Mouse (Mus musculus): ENCODE measurements at regions not wholly inside any gene's neighbourhood (a gene's known extent, or its start where the extent isn't known, plus 50 kb on each side); places are given as distances from the start of the nearest gene placed in this dataset.
"Not testable (repeated sequence)": the region's sequence is repeated elsewhere in the genome, so short reads cannot be mapped to it uniquely, and the experiment has no call there.

DNA sequence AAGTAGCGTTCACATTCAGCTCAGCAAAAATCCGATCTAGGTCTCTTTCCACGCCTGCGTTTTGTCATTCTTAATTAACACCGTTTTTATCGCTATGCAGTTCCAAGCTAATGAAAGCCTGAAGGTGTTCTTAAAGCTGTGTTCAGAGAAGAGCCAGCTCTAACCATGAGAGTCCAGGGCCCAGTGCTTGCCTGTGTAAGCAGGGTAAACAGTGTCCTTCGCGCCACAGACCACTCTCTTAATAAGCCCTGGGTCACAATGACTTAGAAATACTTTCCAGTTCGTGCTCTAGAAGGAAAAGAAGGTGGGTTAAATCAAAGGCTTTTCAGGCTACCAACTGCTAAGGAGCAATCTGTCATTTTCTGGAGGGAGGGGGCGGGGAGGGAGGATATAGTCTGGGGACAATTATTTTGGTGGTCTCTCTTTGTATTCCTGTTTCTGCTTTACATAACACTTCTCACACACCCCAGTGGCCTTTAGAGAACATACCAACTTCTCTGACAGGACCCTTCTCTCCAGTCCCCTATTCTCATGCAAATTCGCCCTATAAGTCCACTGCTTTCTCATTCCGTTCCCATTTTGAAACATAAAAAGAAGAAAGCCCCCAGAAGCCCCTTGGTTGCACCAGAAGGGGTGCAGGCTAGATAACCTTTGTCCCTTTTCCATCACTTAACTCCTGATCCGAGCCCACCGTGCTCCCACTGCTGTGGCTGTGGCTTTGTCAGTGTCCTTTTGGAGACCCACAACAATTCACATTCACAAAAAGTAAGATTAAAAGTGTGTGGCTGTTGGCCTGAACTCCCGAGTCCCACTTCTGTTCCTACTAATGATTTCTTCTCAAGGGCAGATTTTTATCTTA is 63.6 kb downstream of the H2al2a start:
- peaks cover 4% of the 10 kb centered on the region; the same call in 1 of the 2 replicates for H3K27me3 ChIP-seq
- H3K4me2 ChIP-seq, result peak overlapping the region; percentile 52
- H3K9me3 ChIP-seq, result peaks cover 2% of the 10 kb centered on the region; the same call in 1 of the 2 replicates
- peak overlapping the region; percentile 33; the same call in 1 of the 2 replicates for H3K9ac ChIP-seq
- no peaks in the 10 kb centered on the region for H3K36me3 ChIP-seq (replicated peaks)
- 8% methylated on average over 15 of the region's 15 CpGs for WGBS
- H3K4me1 ChIP-seq, result peaks cover 24% of the 10 kb centered on the region
- H3K27ac ChIP-seq, result peak overlapping the region; percentile 78
- peak overlapping the region; percentile 26 for H3K4me3 ChIP-seq (replicated peaks)
- ATAC-seq (ENCODE audit: low FRiP score), result peak; percentile 85

DNA sequence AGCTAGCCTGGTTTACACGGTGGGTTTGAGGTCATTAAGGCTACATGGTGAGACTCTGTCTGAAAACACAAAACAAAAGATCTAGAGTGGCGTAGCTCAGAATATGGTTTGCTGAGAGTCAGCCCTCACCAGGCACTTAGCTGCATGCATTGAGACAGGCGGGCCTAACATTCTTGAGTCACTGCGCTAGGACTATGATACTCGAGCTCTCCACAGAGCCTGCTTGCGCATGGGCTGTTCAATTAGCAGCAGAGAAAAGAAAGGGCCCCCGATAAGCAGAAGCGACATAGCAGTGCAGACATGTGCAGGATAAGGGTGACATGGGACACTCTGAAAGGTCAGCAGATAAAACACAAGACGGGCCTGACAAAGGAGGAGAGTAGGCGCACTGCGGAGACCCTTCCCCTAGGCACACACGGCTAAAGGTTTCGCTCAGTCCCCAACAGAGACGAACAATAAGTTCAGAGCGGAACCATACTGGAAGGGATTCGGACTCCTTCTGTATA is 64.3 kb downstream of the H2al2a start:
- peaks cover 2% of the 10 kb centered on the region; the same call in 1 of the 2 replicates for H3K9me3 ChIP-seq
- peak overlapping the region; percentile 26 for H3K4me3 ChIP-seq (replicated peaks)
- H3K27me3 ChIP-seq, result peaks cover 4% of the 10 kb centered on the region; the same call in 1 of the 2 replicates
- H3K27ac ChIP-seq, result peak overlapping the region; percentile 78
- H3K9ac ChIP-seq, result peak overlapping the region; percentile 33; the same call in 1 of the 2 replicates
- peak overlapping the region; percentile 52 for H3K4me2 ChIP-seq
- H3K4me1 ChIP-seq, result peaks cover 24% of the 10 kb centered on the region
- ATAC-seq (ENCODE audit: low FRiP score), result peak; percentile 76
- no peaks in the 10 kb centered on the region for H3K36me3 ChIP-seq (replicated peaks)
- 5% methylated on average over 16 of the region's 16 CpGs for WGBS

DNA sequence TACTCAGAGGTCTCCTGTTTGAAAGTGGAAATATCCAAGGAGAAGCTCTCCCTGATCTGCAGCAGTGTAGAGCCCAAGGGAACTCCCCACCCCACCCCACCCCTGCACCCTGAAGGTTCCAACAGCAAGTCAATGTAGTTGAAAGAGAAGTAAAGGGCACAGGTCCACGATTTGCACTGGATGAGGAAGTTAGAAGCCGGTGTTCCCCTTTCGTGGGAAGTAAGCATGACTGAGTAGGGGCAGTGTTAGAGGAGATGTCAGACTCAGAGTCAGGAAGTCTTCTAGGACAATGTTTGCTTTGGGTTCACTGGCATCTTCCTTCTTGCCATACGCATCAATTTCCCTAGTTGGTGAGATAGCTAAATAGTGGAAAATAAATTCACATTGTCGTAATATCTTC is 64.9 kb downstream of the H2al2a start:
- 94% methylated on average over 5 of the region's 5 CpGs for WGBS
- peak overlapping the region; percentile 78 for H3K27ac ChIP-seq
- no peaks in the 10 kb centered on the region for H3K36me3 ChIP-seq (replicated peaks)
- no peak overlapping the region for H3K4me3 ChIP-seq (replicated peaks)
- peaks cover 4% of the 10 kb centered on the region; the same call in 1 of the 2 replicates for H3K27me3 ChIP-seq
- no peak overlapping the region for H3K4me2 ChIP-seq
- H3K4me1 ChIP-seq, result peaks cover 24% of the 10 kb centered on the region
- ATAC-seq (ENCODE audit: low FRiP score), result no peak
- H3K9ac ChIP-seq, result no peak overlapping the region
- H3K9me3 ChIP-seq, result peaks cover 2% of the 10 kb centered on the region; the same call in 1 of the 2 replicates

DNA sequence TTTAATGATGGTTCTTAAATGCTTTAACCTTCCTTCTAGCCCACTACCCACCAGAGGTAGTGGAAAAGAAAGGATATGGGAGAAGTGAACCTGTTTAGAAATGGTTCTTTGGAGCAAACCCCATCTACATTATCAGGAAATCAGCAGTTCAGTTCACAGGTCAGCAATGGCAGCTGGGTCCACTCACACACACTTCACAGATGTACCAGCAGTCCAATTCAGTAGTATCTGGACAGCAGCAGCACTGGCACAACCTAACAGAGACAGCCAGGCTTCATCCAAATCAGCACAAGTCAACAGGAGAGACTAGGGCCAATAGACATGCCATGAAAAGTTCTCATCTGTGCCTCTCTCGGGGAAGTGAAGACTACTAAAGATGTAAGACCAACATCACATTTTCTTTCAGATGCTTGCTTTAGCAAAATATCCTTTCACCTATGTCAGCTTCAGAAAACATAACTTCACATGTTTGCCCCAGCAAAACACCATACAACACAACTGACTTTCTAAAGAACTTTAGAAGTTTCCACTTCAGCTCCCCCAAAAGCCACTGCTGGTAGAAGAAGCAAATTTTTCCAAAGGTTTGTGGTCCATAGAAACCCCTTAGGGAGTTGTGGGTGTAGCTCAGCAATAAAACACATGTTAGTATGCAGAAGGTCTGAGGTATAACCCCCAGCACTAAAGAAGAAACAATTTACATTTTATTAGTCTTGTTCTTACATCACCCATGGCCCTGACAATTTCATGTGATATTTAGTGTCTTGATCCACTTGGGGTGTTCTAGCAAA is 77.7 kb downstream of the H2al2a start:
- ATAC-seq (ENCODE audit: low FRiP score), result no peak
- 88% methylated on average over 1 of the region's 1 CpGs for WGBS
- H3K9me3 ChIP-seq, result no peaks in the 10 kb centered on the region

DNA sequence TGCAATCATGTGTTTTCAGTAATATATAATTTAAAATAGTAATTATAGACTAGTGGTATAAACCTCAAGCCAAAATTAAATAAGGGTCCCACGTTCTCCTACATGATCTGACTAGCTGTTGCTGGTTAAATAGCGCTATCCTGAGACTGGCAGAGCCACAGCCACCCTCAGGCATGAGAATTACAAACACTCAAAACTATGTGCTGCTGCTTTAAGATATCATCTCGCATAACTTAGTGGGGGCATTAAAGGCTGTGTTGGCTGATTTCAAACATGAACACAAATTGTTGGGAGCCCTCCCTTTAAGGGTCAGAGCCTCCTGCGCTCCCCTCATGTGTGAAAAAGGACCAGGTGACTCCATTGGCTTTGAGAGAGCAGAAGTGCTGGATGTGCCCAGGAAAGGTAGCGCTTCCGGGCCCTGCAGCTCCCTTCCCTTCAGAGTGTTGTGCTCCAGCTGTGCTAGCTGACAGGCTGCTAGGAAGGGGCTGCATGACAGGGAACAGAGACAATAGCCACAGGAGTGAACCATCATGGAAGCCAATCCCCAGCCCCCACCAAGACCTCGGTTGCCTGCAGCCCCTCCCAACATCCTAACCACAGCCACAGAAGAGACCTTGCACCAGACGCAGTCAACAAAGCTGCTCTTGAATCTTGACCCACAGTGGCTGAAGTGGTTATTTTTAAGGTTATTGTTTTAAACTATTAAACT is 79.4 kb downstream of the H2al2a start:
- H3K4me2 ChIP-seq, result no peak overlapping the region
- H3K27me3 ChIP-seq, result no peaks in the 10 kb centered on the region
- no peaks in the 10 kb centered on the region for H3K36me3 ChIP-seq (replicated peaks)
- no peak overlapping the region for H3K4me3 ChIP-seq (replicated peaks)
- WGBS, result 28% methylated on average over 8 of the region's 8 CpGs
- no peaks in the 10 kb centered on the region for H3K9me3 ChIP-seq
- no peak overlapping the region for H3K27ac ChIP-seq
- ATAC-seq (ENCODE audit: low FRiP score), result no peak
- H3K9ac ChIP-seq, result 0 out of 2 replicates have a peak overlapping the region, but pooled peaks have one; percentile 5
- H3K4me1 ChIP-seq, result peaks cover 5% of the 10 kb centered on the region; the same call in 1 of the 2 replicates

More for the DNA sequence above, 77.7 kb downstream of the H2al2a start:
- Histone ChIP-seq H3K27ac (no peak overlapping the region), H3K4me2 (no peak overlapping the region), H3K36me3 (replicated peaks) (no peaks in the 10 kb centered on the region), H3K9ac (no peak overlapping the region), H3K4me3 (replicated peaks) (no peak overlapping the region), H3K27me3 (no peaks in the 10 kb centered on the region), H3K4me1 (peaks cover 5% of the 10 kb centered on the region; the same call in 1 of the 2 replicates)

DNA sequence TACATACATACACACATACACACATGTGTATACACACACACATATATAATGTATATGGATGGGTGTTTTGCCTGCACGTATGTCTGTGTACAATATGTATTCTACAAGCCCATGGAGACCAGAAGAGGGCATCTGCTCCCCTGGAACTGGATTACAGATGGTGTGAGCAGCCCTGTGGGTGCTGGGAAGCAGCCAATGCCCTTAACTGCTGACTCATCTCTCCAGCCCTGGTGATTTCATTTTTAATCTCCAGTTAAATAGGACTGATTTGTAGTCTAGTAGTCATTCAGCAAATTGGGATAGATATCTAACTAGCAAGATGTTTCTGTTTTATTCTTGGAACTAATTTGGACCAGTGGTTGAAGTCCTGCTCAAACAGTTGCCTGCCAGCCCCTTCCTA is 94.1 kb downstream of the H2al2a start:
- H3K9ac ChIP-seq, result no peak overlapping the region
- 81% methylated on average over 1 of the region's 1 CpGs for whole genome bisulfite sequencing
- no peak for ATAC-seq (ENCODE audit: low FRiP score)
- no peaks in the 10 kb centered on the region for H3K27me3 ChIP-seq
- H3K36me3 ChIP-seq (replicated peaks), result no peaks in the 10 kb centered on the region
- no peak overlapping the region for H3K27ac ChIP-seq
- H3K4me1 ChIP-seq, result no peaks in the 10 kb centered on the region
- no peak overlapping the region for H3K4me3 ChIP-seq (replicated peaks)
- H3K9me3 ChIP-seq, result no peaks in the 10 kb centered on the region
- no peak overlapping the region for H3K4me2 ChIP-seq

DNA sequence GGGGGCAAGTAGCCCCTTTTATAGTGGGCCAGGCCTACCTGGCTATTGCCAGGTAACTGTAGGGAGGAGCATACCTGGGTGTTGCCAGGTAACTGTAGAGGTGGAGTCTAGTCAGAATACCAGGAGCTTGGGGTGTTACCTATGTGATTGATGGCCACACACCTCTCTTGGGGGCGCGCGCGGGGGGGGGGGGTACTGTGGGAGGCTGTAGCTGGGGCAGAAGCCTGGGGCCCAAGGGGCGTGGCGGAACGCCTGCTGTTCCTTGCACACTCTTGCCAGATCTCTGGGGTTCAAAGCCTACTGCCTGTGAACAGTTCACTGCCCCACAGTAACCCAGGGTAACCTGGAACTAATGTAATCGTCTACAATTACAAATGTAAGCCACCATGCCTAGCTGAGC is 96.6 kb downstream of the H2al2a start:
- Histone ChIP-seq H3K27me3 (no peaks in the 10 kb centered on the region), H3K9ac (no peak overlapping the region), H3K36me3 (replicated peaks) (no peaks in the 10 kb centered on the region), H3K27ac (no peak overlapping the region), H3K4me1 (no peaks in the 10 kb centered on the region), H3K4me3 (replicated peaks) (no peak overlapping the region), H3K4me2 (no peak overlapping the region), H3K9me3 (no peaks in the 10 kb centered on the region)
- 47% methylated on average over 8 of the region's 8 CpGs for WGBS
- ATAC-seq (ENCODE audit: low FRiP score), result no peak

DNA sequence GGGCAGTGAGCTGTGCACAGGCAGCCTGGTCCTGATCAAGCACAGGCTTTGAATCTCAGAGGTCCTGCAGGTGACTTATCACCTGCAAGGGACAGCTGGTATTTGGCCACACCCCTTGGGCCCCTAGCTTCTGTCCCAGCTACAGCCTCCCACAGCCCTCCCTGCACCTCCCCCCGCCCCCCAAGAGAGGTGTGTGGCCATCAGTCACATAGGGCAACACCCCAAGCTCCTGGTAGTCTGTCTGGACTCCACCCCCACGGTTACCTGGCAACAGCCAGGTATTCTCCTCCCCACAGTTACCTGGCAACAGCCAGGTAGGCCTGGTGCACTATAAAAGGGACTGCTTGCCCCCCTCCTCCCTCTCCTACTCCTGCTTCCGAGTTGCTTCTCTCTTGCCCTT is 98.0 kb downstream of the H2al2a start:
- ATAC-seq (ENCODE audit: low FRiP score), result no peak
- Histone ChIP-seq H3K27me3 (no peaks in the 10 kb centered on the region), H3K36me3 (replicated peaks) (no peaks in the 10 kb centered on the region), H3K4me3 (replicated peaks) (no peak overlapping the region), H3K9ac (no peak overlapping the region), H3K9me3 (no peaks in the 10 kb centered on the region), H3K4me1 (no peaks in the 10 kb centered on the region), H3K4me2 (no peak overlapping the region), H3K27ac (no peak overlapping the region)
- 33% methylated on average over 3 of the region's 3 CpGs for WGBS

DNA sequence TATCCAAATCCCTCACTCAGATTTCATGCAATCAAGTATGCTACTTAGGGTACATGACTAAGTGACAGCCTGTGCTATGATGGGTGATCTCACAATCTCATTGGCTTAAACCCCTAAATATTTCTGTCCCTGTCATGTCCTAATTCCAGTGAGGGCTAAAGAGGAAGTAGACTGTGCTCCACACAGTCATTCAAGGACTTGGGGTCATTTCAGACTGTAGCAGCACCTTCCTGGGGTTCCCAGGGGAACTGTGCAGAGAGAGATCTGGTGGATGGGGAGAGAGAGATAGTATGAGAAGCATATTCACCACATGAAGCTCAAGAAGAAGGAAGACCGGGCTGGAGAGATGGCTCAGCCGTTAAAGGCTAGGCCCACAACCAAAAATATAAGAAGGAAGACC is 100.7 kb downstream of the H2al2a start:
- Histone ChIP-seq H3K36me3 (replicated peaks) (no peaks in the 10 kb centered on the region), H3K27ac (no peak overlapping the region), H3K9ac (no peak overlapping the region), H3K4me1 (no peaks in the 10 kb centered on the region), H3K27me3 (no peaks in the 10 kb centered on the region), H3K4me3 (replicated peaks) (no peak overlapping the region), H3K4me2 (no peak overlapping the region), H3K9me3 (no peaks in the 10 kb centered on the region)
- ATAC-seq (ENCODE audit: low FRiP score), result no peak
- 94% methylated on average over 2 of the region's 2 CpGs for WGBS

DNA sequence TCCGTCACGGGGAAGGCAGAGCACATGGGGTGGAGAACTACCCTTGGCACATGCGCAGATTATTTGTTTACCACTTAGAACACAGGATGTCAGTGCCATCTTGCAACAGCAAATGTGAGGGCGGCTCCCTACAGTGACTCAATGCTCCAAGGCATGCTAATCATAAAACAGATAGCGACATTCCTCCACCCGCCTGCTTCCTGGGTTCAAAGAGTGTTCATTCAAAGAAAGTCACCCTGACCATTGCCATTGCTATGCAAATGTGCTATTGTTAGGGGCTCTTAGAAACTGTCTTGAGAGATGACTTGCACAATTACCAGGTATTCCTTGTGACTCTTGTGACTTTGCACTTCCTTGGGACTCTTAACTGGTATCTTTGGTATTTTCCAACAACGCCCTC is 104.1 kb downstream of the H2al2a start:
- not testable (repeated sequence) for H3K4me1 ChIP-seq; H3K27ac ChIP-seq; H3K4me3 ChIP-seq (replicated peaks); H3K9ac ChIP-seq; ATAC-seq (ENCODE audit: low FRiP score); H3K36me3 ChIP-seq (replicated peaks); H3K9me3 ChIP-seq; H3K27me3 ChIP-seq; H3K4me2 ChIP-seq
- WGBS, result 97% methylated on average over 7 of the region's 7 CpGs

DNA sequence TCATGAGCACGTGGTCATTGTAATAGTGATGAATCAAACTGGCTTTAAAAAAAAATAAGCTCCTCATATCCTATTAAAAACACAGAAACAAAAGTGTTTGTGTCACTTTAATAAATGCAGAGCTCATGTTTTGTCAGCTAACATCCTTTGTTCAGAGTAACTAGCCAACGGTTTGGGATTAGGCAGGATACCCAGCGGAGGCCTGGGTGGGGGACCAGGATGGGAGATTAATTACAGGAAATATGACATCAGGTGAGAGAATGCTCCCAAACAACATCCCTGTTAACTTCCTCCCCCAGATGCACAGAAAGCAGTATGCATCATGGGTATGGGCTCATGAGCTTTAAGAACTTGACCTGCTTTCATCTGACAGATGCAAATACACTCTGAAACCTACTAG is 109.1 kb downstream of the H2al2a start:
- Histone ChIP-seq H3K9ac (no peak overlapping the region), H3K4me1 (0 out of 2 replicates have a peak, but pooled peaks cover 6% of the 10 kb centered on the region), H3K27ac (no peak overlapping the region), H3K4me3 (replicated peaks) (no peak overlapping the region), H3K4me2 (no peak overlapping the region), H3K27me3 (0 out of 2 replicates have a peak, but pooled peaks cover 2% of the 10 kb centered on the region), H3K36me3 (replicated peaks) (no peaks in the 10 kb centered on the region), H3K9me3 (no peaks in the 10 kb centered on the region)
- 29% methylated on average over 3 of the region's 3 CpGs for WGBS
- no peak for ATAC-seq (ENCODE audit: low FRiP score)

DNA sequence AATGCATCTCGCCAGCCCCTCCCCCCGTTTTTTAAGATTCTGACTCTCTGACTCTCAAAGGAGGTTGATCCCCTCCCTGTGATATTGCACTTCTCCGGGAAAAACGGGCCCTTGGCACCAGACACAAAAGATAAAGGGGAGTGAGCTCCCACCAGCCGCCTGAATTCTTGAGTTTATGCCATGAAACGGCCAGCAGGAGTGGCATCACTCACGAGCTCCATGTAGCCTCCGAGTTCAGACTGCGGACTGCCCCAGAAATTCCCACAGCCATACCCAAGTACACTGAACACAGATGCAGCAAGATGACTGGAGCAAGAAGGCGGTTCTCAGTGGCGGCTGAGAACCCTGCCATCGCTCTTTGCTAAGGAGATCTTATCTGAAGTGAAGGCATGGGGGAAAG is 114.4 kb downstream of the H2al2a start:
- Histone ChIP-seq H3K9me3 (no peaks in the 10 kb centered on the region), H3K27me3 (0 out of 2 replicates have a peak, but pooled peaks cover 2% of the 10 kb centered on the region), H3K4me3 (replicated peaks) (no peak overlapping the region), H3K9ac (no peak overlapping the region), H3K36me3 (replicated peaks) (no peaks in the 10 kb centered on the region), H3K4me2 (no peak overlapping the region), H3K4me1 (peaks cover 17% of the 10 kb centered on the region), H3K27ac (no peak overlapping the region)
- WGBS, result 80% methylated on average over 12 of the region's 12 CpGs
- ATAC-seq (ENCODE audit: low FRiP score), result no peak
